Mouse (Mus musculus) bone marrow macrophage, adult 2 months (primary cell): ENCODE measurements around the gene Lgals3bp. TPM values are rescaled to one million over a fixed set of nuclear protein-coding genes. Genes with fewer than 3 reads are reported as not detected.
"Not testable (repeated sequence)": the region's sequence is repeated elsewhere in the genome, so short reads cannot be mapped to it uniquely, and the experiment has no call there.

ENCODE experiments used
- H3K27ac ChIP-seq: 2 replicates; pipeline ENCODE4 v1.5.1; 2012; ENCODE audit warnings: low read depth, low read length; ENCODE audit not compliant: insufficient read depth
- H3K4me1 ChIP-seq: 2 replicates; pipeline ENCODE4 v1.6.1; 2012; ENCODE audit warnings: low read length; ENCODE audit not compliant: control insufficient read depth, insufficient read depth
- H3K4me3 ChIP-seq: 2 replicates; pipeline ENCODE4 v1.5.1; 2012; ENCODE audit warnings: mild to moderate bottlenecking, low read length, moderate library complexity; ENCODE audit not compliant: insufficient read depth
- CTCF ChIP-seq: IDR thresholded peaks from 2 replicates; pipeline ENCODE4 v1.5.1; 2012; ENCODE audit warnings: low read depth, mild to moderate bottlenecking, low read length, moderate library complexity
- POLR2A ChIP-seq: IDR thresholded peaks from 2 replicates; pipeline ENCODE4 v1.6.1; 2012; ENCODE audit warnings: mild to moderate bottlenecking, low read depth, low read length, borderline replicate concordance
- polyA plus RNA-seq: library from polyadenylated mRNA; stranded (reverse); fragments of >200 nt; gene quantifications from 2 replicates; pipeline ENCODE4 v1.2.4, GENCODE M21; 2012; ENCODE audit not compliant: missing spikeins, insufficient read depth, insufficient read length

Gene Lgals3bp
- polyA plus RNA-seq, 1 experiment, result 891 TPM

DNA sequence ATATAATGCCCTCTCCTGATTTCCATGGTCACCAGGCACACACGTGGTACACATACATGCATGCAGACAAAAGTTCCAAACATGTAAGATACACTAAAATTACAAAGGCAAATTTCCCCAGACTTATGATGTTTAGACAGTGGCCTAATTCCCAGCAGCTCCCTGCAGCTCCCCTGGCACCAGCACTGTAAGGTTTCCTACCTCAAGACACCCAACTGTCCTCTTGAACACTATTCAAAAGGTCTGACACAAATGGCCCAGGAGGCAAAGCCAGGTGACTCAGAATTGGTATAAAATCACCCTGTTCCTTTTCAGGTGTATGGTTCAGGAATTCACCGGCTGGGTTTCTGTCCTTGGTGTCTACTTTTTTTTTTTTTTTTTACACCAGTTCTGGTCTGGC is 1.3 kb upstream of the Lgals3bp start:
- no peak overlapping the region for H3K27ac ChIP-seq
- TF ChIP-seq CTCF, result no peak
- no peak for TF ChIP-seq POLR2A
- no peak overlapping the region for H3K4me3 ChIP-seq
- H3K4me1 ChIP-seq, result peaks cover 38% of the 10 kb centered on the region

DNA sequence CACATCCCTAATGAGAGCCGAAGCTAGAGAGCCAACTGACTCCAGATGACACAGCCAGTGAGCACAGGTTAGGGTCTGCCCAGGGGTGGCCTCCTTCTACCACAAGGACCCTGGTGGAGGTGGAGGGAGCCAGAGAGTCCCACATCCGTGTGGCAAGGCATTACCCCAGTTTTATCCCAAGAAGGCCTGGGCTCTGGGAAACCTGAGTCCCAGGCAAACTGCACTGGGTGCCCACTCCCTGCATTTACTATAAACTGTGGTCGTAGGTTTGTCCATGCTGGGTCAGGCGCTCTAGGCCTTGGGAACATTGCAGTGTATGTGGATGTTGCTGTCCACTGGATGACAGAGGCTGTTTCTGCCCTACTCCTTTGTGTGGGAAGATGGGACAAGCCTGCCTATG is 697 bp downstream of the Lgals3bp start:
- H3K4me1 ChIP-seq, result peaks cover 38% of the 10 kb centered on the region
- peak overlapping the region; percentile 87 for H3K27ac ChIP-seq

DNA sequence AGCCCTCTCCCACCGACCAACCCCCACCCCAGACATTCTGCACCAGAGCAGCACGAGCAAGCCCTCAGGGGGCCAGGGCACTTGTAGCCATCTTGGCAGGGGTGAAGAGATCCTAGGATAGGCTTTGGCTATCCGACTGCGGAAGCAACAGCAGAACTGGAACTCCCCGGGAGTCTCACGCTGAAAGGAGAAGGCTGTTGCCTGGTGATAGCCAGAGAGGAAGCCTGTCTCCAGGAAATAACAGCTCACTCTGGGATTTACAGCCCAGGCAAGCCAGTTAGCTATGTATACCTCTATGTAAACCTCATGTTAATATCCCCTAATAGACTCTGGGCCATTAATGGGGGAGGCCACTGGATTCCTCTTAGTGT is 1.3 kb downstream of the Lgals3bp start:
- peak overlapping the region; percentile 87 for H3K27ac ChIP-seq
- TF ChIP-seq POLR2A (no peak), CTCF (no peak)
- peaks cover 38% of the 10 kb centered on the region for H3K4me1 ChIP-seq
- H3K4me3 ChIP-seq, result peak overlapping the region; percentile 80

More for the DNA sequence above, 697 bp downstream of the Lgals3bp start:
- TF ChIP-seq POLR2A (no peak), CTCF (no peak)
- peak overlapping the region; percentile 80 for H3K4me3 ChIP-seq

DNA sequence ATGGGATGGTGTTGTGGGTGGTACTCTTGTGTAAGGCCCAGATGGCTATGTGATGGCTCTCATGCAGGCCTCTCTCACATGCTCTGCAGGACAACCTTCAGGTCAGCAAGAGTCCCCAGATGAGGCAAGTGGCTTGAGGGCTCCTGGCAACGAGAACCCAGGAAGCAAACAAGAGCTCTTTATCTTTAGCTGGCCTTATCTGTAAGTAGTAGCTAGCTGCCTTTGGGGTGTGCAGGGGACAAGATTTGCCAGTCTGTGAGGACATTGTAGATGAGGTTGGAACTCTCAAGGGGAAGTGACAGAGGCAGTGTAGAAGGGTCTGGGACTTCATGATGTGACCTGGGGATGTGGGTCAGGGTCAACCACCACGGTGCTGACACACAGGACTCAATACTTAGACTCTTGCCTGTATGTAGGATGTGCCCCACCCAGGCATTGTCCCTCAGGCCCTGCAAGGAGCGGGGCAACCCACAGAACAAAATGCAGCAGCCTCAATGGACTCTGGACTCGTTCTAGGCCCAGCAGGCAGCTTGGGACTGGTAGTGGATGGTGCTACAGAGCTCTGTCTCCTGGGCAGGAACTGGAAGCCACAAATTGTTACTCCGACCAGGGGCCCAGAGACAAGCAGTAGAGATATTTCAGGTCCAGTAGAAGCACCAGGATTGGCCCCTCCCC is 1.9 kb downstream of the Lgals3bp start:
- peaks cover 34% of the 10 kb centered on the region for H3K4me1 ChIP-seq
- TF ChIP-seq POLR2A (no peak), CTCF (no peak)
- peak overlapping the region; percentile 80 for H3K4me3 ChIP-seq
- no peak overlapping the region for H3K27ac ChIP-seq

DNA sequence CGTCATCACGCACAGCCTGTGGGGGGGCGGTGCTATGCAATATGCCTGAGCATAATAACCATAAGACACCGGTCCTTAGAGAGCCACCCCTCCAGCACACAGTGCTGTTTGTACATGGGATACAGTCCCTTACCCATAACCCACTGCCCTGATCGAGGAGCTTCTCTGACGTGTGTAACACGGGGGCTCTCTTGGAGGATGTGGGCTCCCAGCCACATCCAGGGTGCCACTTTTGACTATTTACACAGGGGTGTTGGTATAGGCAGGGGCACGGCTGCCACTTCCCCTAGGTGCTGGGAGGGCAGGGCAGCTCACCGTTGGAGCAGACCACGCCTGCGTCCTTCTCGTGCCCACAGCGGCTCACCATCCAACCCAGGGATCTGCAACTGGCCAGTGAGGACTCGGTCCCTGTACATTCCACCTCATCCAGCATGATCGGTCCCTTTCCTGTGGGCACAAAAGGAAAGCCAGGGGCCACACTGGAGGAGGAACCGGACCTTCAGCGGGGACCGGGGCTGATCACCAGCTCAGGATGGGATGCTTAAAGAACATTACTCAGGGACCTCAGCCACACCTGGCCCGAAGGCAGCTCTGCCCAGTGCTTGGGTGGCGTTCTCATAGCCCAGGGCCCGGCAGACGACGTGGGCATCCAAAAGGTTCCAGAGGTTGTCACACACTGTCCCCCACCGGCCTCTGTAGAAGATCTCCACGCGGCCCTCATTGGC is 3.9 kb downstream of the Lgals3bp start:
- peaks cover 17% of the 10 kb centered on the region for H3K4me1 ChIP-seq
- no peak overlapping the region for H3K27ac ChIP-seq

DNA sequence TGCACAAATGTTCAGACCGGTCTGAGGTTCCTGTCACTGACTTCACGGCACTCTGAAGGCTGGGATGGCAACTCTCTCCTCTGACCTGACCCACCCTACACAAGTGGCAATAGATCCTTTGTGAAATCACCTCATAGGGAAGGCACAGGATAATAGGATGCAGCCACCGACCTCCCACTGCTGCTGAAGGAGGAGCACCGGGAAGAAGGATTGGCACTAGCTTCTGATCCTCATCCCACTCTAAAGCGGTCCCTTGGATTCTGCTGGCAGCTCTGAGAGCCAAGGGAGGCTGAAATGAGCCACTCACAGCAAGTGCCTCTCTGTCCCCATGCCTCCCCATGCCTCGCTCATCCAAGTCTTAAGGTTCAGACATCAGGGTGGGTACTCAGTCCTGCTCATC is 7.4 kb downstream of the Lgals3bp start:
- H3K4me3 ChIP-seq, result no peak overlapping the region
- TF ChIP-seq POLR2A (no peak), CTCF (no peak)
- no peak overlapping the region for H3K27ac ChIP-seq
- peaks cover under 1% of the 10 kb centered on the region; the same call in 1 of the 2 replicates for H3K4me1 ChIP-seq

More for the DNA sequence above, 3.9 kb downstream of the Lgals3bp start:
- no peak for TF ChIP-seq CTCF
- no peak for TF ChIP-seq POLR2A
- H3K4me3 ChIP-seq, result no peak overlapping the region

DNA sequence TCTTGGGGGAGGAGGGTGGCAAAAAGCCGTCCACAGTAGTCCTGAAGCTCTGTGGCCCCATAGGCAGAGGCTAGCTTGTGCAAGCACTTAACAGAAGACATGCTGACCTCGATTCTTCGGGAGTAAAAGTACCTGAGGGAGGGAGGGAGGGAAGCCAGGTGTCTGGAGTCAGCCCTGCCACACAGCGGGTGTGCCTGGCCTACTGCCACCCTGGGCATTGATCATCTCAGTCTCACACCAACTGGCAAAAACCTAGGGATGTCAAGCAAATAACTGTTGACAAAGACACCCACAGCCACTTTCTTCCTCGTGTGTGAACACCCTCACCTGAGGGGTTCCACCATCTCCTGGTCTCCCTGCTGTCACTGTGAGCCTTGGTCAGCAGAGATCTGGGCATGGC is 7.9 kb downstream of the Lgals3bp start:
- no peak for TF ChIP-seq POLR2A
- TF ChIP-seq CTCF, result no peak
- H3K4me3 ChIP-seq, result no peak overlapping the region
- no peak overlapping the region for H3K27ac ChIP-seq
- H3K4me1 ChIP-seq, result no peaks in the 10 kb centered on the region

DNA sequence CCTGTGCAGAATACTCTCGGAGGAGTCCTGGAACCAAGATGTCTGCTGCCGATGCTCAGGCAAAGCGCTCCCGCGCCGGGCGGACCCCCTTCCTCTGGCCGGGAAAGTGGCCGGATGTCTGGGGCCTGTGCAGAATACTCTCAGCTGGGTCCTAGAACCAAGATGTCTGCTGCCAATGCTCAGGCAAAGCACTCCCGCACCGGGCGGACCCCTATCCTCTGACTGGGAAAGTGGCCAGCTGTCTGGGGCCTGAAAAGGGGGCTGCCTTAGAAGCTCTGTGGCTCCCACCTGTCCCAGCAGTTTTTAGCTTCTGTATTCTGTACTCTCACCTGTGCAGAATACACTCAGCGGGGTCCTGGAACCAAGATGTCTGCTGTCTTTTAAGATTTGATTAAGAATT is 14.1 kb downstream of the Lgals3bp start:
- H3K4me3 ChIP-seq, H3K27ac ChIP-seq, H3K4me1 ChIP-seq: not testable (repeated sequence)

DNA sequence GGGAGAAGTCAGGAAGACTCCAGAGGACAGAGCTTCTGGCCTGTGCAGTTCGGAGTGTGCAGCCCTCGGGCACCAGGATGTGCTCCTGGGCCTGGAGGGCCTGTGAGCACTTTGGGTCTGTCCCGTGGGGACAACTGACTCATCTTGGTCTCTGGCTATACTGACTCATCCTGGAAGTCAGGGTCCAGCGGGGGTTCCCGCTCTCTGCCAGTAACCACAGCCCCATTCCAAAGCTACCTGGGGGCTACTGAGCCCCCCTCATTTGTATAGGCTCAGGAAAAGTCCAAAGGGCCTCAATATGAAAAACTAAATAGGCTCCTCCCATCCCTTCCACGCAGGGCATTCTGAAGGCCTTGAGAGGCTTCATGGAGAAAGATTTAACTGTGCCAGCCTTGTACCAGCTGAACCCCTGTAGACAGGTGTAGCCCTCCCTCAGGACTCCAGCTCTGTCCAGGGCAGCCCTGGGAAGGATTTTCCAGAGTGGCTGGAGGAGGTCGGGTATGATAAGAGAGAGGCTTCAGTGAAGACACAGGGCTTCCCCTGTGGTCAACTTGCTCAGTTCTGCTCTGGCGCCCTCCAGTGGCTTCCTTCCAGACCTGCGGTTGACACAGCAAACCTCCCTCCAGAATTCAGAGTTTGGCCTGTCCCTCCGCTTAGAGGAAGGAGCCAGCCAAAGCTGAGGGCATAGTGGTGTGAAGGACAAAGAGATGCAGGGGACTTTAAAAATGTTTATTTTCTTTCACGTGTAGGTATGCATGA is 22.5 kb downstream of the Lgals3bp start:
- TF ChIP-seq CTCF (peak; percentile 48; the same call in 1 of the 2 replicates), POLR2A (no peak)
- no peak overlapping the region for H3K4me3 ChIP-seq
- peaks cover 9% of the 10 kb centered on the region for H3K4me1 ChIP-seq
- H3K27ac ChIP-seq, result peak overlapping the region; percentile 35

DNA sequence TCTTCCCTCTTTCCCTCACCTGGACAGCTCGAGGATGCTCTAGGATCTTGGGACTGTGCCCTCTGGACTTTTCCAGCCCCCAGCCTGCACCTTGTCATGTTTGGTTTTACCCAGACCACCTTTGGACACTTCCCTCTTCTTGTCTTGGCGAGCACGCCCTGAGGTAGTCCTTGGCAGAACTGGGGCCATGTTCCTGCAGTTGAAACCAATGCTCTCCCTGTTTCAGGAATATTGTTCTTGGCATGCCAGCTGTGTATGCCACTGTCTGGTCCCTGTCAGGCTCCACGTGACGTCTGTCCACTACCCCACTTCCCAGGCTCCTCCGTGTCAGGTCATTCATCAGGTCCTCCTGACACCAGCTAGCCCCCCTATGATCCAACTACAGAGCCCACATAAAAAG is 23.2 kb downstream of the Lgals3bp start:
- H3K4me3 ChIP-seq, result no peak overlapping the region
- no peak overlapping the region for H3K27ac ChIP-seq
- no peak for TF ChIP-seq POLR2A
- no peak for TF ChIP-seq CTCF
- peaks cover 16% of the 10 kb centered on the region for H3K4me1 ChIP-seq

DNA sequence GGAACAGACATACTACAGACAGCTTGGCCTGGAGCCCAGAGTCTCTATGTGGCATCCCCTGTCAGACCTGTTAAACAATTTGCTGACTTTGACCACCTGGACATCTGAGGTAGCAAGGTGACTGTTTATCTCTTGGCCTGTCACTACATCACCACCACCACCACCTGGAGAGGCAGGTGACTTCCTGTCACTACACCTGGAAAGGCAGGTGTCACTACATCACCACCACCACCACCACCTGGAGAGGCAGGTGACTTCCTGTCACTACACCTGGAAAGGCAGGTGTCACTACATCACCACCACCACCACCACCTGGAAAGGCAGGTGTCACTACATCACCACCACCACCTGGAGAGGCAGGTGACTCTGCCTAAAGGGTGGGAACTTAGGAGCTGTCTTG is 25.6 kb downstream of the Lgals3bp start:
- H3K27ac ChIP-seq, H3K4me3 ChIP-seq: not testable (repeated sequence)
- peaks cover 16% of the 10 kb centered on the region for H3K4me1 ChIP-seq
